Mouse (Mus musculus): ENCODE measurements at regions not wholly inside any gene's neighbourhood (a gene's known extent, or its start where the extent isn't known, plus 50 kb on each side); places are given as distances from the start of the nearest gene placed in this dataset.

DNA sequence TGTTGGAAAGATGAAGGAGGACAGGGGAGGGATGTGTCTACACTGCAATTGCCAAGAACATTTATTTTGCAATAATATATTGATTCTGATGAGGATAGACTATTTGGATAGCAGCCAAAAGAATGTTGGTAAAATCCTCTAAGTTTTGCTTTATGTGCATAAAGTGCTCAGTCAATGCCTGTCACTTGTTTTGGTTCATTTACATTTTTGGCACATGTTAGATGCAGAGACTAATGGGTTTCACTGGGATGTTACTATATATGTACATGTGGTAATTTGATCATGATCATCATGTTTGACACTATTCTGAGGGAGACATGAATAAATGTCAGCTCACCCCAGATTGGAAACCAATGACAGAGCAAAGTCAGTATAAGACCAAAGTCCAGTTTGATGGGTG is 237.2 kb downstream of the Hdgfl1 start:
- no peaks in the 10 kb centered on the region for H3K27me3 ChIP-seq (replicated peaks)
- no peaks in the 10 kb centered on the region for H3K4me1 ChIP-seq
- TF ChIP-seq GATA1 (IDR thresholded peaks at IDR 0.05; ENCODE audit: borderline replicate concordance, low read length) (no peak), FLI1 (IDR thresholded peaks at IDR 0.05; ENCODE audit: low read length) (no peak)
- H3K9me3 ChIP-seq, result no peaks in the 10 kb centered on the region
- no peaks in the 10 kb centered on the region for H3K36me3 ChIP-seq (replicated peaks; ENCODE audit: low read length)
- H3K4me3 ChIP-seq (replicated peaks), result no peak overlapping the region

DNA sequence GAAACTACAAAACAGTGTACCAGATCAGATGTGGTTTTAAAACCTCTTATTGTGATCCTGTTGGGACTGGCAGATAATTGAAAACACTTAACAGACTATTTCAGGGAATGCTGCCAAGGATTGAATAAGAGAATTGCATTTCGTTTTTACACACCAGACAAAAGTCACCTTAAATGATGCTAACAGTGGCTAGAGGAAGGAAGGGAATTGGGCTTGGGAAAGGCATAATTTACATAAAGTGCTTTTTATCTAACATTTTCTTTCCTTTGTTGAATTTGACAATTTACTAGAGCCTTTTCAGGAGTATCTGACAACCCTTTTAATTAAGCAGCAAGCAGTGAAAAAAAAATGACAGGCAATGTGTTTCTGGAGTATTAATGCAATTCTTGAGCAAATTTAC is 250.9 kb downstream of the Hdgfl1 start:
- no peaks in the 10 kb centered on the region for H3K36me3 ChIP-seq (replicated peaks; ENCODE audit: low read length)
- H3K4me1 ChIP-seq, result no peaks in the 10 kb centered on the region
- no peaks in the 10 kb centered on the region for H3K27me3 ChIP-seq (replicated peaks)
- TF ChIP-seq FLI1 (IDR thresholded peaks at IDR 0.05; ENCODE audit: low read length), result no peak
- no peak for TF ChIP-seq GATA1 (IDR thresholded peaks at IDR 0.05; ENCODE audit: borderline replicate concordance, low read length)
- no peaks in the 10 kb centered on the region for H3K9me3 ChIP-seq
- no peak overlapping the region for H3K4me3 ChIP-seq (replicated peaks)

DNA sequence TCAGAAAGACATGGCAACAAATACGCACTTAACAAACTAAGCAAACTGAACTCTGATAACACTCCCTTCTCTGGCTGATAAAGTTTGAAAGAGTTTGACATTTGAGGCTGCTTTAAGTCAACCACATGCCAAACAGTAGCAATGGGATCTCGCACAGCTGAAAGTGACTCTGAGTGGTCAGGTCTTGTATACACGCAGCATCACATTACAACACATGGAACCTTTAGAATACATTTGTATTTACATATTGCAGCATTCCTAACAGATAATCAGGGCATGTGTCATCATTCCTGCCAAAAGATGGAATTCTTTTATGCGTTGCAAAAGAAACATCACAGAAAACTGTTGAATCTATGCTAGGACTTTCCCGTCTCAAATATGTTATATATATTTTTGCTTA is 251.5 kb downstream of the Hdgfl1 start:
- Histone ChIP-seq H3K9me3 (no peaks in the 10 kb centered on the region), H3K4me3 (replicated peaks) (no peak overlapping the region), H3K27me3 (replicated peaks) (no peaks in the 10 kb centered on the region), H3K36me3 (replicated peaks; ENCODE audit: low read length) (no peaks in the 10 kb centered on the region), H3K4me1 (no peaks in the 10 kb centered on the region)
- TF ChIP-seq FLI1 (IDR thresholded peaks at IDR 0.05; ENCODE audit: low read length) (no peak), GATA1 (IDR thresholded peaks at IDR 0.05; ENCODE audit: borderline replicate concordance, low read length) (no peak)

DNA sequence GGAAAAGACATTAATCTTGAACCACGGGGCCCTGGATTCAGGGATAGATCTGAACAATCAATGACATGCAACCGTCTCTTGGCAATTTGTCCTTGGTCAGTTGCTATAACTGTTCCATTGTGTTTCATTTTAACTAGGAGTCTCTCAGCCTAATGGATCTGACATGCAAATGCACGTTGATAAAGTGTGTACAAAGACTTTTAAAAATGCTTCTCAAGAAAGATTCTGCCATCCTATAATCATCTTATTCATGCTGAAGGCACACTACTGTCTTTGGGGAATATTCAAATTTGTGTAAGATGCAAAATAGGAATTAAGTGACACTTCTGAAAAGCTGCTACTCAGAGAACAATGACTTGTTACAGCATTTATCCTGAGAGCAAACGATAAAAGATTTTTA is 252.3 kb downstream of the Hdgfl1 start:
- H3K9me3 ChIP-seq, result no peaks in the 10 kb centered on the region
- no peaks in the 10 kb centered on the region for H3K36me3 ChIP-seq (replicated peaks; ENCODE audit: low read length)
- no peak overlapping the region for H3K4me3 ChIP-seq (replicated peaks)
- H3K4me1 ChIP-seq, result no peaks in the 10 kb centered on the region
- H3K27me3 ChIP-seq (replicated peaks), result no peaks in the 10 kb centered on the region
- TF ChIP-seq GATA1 (IDR thresholded peaks at IDR 0.05; ENCODE audit: borderline replicate concordance, low read length) (no peak), FLI1 (IDR thresholded peaks at IDR 0.05; ENCODE audit: low read length) (no peak)

DNA sequence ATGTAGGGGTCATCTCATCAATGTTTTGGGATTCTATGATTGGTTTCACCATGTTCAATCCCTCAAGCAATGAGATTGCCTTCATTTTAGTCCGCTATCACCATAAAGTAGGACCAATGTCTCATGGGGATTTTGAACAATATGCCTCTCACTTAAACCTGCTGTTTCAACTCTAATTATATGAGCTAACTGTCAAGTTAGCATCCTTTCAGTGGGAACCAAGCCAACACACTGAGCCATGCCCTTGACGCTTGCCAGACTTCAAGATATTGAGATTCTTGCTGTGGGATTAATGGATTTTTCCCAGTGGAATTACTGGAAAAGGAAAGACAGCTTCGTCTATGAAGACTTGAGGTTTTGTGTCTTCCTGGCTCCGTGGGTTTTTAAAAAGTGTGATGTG is 259.5 kb downstream of the Hdgfl1 start:
- Histone ChIP-seq H3K27me3 (replicated peaks) (no peaks in the 10 kb centered on the region), H3K4me1 (no peaks in the 10 kb centered on the region), H3K36me3 (replicated peaks; ENCODE audit: low read length) (no peaks in the 10 kb centered on the region), H3K9me3 (no peaks in the 10 kb centered on the region), H3K4me3 (replicated peaks) (no peak overlapping the region)
- TF ChIP-seq GATA1 (IDR thresholded peaks at IDR 0.05; ENCODE audit: borderline replicate concordance, low read length) (no peak), FLI1 (IDR thresholded peaks at IDR 0.05; ENCODE audit: low read length) (no peak)

DNA sequence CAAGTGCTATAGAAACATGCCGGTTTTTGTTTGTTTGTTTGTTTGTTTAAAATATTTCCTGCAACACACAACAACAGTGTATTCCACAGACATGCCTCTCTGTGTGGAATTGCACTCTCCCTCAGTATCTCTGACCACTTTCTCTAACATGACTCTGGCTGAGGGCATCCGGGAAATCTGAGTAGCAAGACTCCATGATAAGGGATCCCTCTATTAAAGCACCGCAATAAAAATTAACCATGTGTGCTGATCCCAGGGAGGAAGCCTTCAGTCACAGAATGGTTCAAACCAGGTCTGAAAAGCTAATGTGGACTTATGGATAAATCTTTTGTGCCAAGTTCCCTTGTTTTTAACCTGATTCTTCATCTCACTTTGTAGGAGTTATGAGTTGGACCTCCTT is 260.1 kb downstream of the Hdgfl1 start:
- Histone ChIP-seq H3K27me3 (replicated peaks) (no peaks in the 10 kb centered on the region), H3K36me3 (replicated peaks; ENCODE audit: low read length) (no peaks in the 10 kb centered on the region), H3K4me3 (replicated peaks) (no peak overlapping the region), H3K4me1 (no peaks in the 10 kb centered on the region), H3K9me3 (no peaks in the 10 kb centered on the region)
- TF ChIP-seq GATA1 (IDR thresholded peaks at IDR 0.05; ENCODE audit: borderline replicate concordance, low read length) (no peak), FLI1 (IDR thresholded peaks at IDR 0.05; ENCODE audit: low read length) (no peak)

DNA sequence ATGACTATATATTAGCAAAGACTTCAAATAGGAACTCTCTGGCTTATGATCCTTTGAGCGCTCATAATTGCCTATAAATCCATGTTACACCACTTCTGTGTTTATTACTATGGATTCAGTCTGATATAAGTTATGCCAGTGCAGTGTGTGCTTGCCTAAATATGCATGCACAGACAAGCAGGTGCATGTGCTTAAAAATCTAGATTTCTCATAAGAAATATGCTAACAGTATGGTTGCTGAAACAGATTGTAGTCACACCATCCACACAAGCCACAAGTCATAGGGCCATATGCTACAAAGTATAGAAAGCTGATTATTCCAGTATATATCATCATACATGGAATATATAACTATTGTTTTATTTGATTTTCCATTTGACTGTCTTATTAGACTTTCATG is 266.2 kb downstream of the Hdgfl1 start:
- no peak for TF ChIP-seq FLI1 (IDR thresholded peaks at IDR 0.05; ENCODE audit: low read length)
- TF ChIP-seq GATA1 (IDR thresholded peaks at IDR 0.05; ENCODE audit: borderline replicate concordance, low read length), result no peak
- H3K36me3 ChIP-seq (replicated peaks; ENCODE audit: low read length), result no peaks in the 10 kb centered on the region
- H3K4me3 ChIP-seq (replicated peaks), result no peak overlapping the region
- no peaks in the 10 kb centered on the region for H3K27me3 ChIP-seq (replicated peaks)
- H3K4me1 ChIP-seq, result no peaks in the 10 kb centered on the region
- no peaks in the 10 kb centered on the region for H3K9me3 ChIP-seq

DNA sequence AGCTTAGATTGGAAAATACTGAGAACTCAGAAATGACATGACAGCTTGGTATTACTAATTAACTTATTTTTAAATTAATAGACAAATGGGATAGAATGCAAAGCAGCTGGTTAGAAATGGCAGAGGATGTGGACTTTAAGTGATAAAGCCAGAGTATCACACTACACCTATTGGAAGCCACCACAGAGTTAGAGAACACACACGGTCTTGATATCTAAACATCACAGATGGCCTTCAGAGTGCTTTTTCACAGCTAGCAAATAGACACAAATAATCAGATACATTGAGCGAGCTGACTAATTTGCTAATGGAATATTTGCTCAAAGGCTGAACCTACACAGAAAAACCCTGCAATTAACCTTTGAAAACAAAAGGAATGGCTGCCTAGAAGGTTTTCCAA is 272.9 kb downstream of the Hdgfl1 start:
- Histone ChIP-seq H3K27me3 (replicated peaks) (no peaks in the 10 kb centered on the region), H3K36me3 (replicated peaks; ENCODE audit: low read length) (no peaks in the 10 kb centered on the region), H3K4me3 (replicated peaks) (no peak overlapping the region), H3K4me1 (no peaks in the 10 kb centered on the region), H3K9me3 (no peaks in the 10 kb centered on the region)
- TF ChIP-seq GATA1 (IDR thresholded peaks at IDR 0.05; ENCODE audit: borderline replicate concordance, low read length), result no peak
- TF ChIP-seq FLI1 (IDR thresholded peaks at IDR 0.05; ENCODE audit: low read length), result no peak

DNA sequence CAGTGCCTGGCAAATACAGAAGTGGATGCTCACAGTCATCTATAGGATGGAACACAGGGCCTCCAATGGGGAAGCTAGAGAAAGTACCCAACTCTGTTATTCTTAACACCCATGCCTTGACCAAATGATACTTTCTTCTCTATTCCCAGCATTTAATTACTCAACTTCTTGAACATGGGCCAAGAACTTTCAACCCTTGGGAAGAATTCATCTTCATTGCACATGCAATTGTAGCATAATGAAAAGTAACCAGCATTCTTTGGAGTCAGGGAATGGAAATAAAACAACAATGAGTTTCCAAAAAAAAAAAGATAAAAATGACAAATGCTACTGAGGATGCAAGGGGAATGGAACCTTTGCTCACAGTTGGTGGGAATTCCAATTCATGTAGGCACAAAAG is 274.1 kb downstream of the Hdgfl1 start:
- H3K9me3 ChIP-seq, result no peaks in the 10 kb centered on the region
- no peaks in the 10 kb centered on the region for H3K4me1 ChIP-seq
- no peaks in the 10 kb centered on the region for H3K36me3 ChIP-seq (replicated peaks; ENCODE audit: low read length)
- H3K27me3 ChIP-seq (replicated peaks), result no peaks in the 10 kb centered on the region
- no peak overlapping the region for H3K4me3 ChIP-seq (replicated peaks)
- TF ChIP-seq GATA1 (IDR thresholded peaks at IDR 0.05; ENCODE audit: borderline replicate concordance, low read length), result no peak
- TF ChIP-seq FLI1 (IDR thresholded peaks at IDR 0.05; ENCODE audit: low read length), result no peak

DNA sequence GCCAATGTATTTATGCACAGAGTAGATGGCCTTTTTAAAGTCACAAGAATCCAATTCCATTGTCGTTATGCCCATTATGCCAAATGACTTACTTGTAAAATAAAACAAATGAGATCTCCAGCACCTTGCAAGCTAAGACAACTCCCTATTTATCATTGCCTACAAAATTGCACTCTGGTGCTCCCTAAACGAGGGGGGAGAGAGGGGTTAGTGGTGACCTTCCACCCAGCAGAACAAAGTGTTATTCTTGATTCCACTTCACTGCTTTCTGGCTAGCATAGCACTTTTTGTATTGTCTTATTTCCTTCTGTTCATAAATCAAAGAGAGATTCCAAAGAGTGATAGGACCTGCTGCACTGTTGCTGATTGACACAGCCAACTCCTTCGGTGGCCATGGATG is 300.6 kb downstream of the Hdgfl1 start:
- no peaks in the 10 kb centered on the region for H3K9me3 ChIP-seq
- H3K4me3 ChIP-seq (replicated peaks), result no peak overlapping the region
- no peak for TF ChIP-seq GATA1 (IDR thresholded peaks at IDR 0.05; ENCODE audit: borderline replicate concordance, low read length)
- no peak for TF ChIP-seq FLI1 (IDR thresholded peaks at IDR 0.05; ENCODE audit: low read length)
- no peaks in the 10 kb centered on the region for H3K27me3 ChIP-seq (replicated peaks)
- no peaks in the 10 kb centered on the region for H3K36me3 ChIP-seq (replicated peaks; ENCODE audit: low read length)
- no peaks in the 10 kb centered on the region for H3K4me1 ChIP-seq

DNA sequence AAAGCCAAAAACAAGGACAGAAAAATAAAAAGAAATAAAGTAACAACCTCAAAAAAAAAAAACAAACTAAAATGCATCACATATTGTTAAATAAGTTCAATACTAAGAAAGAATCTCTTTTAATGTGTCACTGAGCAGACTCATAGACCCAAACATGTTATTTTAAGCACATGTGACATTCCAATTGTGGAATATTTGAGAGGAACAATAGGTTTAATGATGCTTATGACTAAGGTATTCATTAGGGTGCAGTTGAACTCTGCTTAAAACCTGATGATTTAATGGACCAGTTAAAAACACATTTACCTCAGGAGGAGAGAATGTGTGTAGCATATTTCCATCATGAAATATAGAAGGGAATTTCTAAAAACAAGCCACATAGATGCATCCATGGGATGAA is 302.4 kb downstream of the Hdgfl1 start:
- no peaks in the 10 kb centered on the region for H3K9me3 ChIP-seq
- H3K4me1 ChIP-seq, result no peaks in the 10 kb centered on the region
- no peaks in the 10 kb centered on the region for H3K36me3 ChIP-seq (replicated peaks; ENCODE audit: low read length)
- H3K4me3 ChIP-seq (replicated peaks), result no peak overlapping the region
- H3K27me3 ChIP-seq (replicated peaks), result no peaks in the 10 kb centered on the region
- TF ChIP-seq GATA1 (IDR thresholded peaks at IDR 0.05; ENCODE audit: borderline replicate concordance, low read length) (no peak), FLI1 (IDR thresholded peaks at IDR 0.05; ENCODE audit: low read length) (no peak)

Data from megakaryocyte, embryonic 14.5 days (primary cell).